Mouse (Mus musculus) limb, embryonic 14.5 days (tissue): ENCODE measurements around the gene Stx6. TPM values are rescaled to one million over a fixed set of nuclear protein-coding genes. Genes with fewer than 3 reads are reported as not detected.

Experiments
- ATAC-seq: fragments of 200-750 bp; cut with Nextera tagmentation; 2 replicates; pipeline ENCODE4 v1.8.0; 2017; ENCODE audit warnings: low read depth, moderate number of reproducible peaks, moderate TSS enrichment; ENCODE audit not compliant: low FRiP score
- DNase-seq: peaks from one replicate; pipeline ENCODE4 v3.0.0-alpha.2; 2015; ENCODE audit warnings: low spot score
- H3K27ac ChIP-seq: fragments of 300-500 bp; sonication (generic); replicated peaks from 2 replicates; pipeline ENCODE4 v1.5.1; 2014; ENCODE audit warnings: low read depth, mild to moderate bottlenecking, low read length, moderate library complexity, mixed read lengths
- H3K27me3 ChIP-seq: fragments of 300-500 bp; sonication (generic); 2 replicates; pipeline ENCODE4 v1.6.1; 2014; ENCODE audit warnings: low read length, mixed read lengths; ENCODE audit not compliant: control insufficient read depth, insufficient read depth
- H3K36me3 ChIP-seq: fragments of 300-500 bp; sonication (generic); 2 replicates; pipeline ENCODE4 v1.6.1; 2014; ENCODE audit warnings: mild to moderate bottlenecking, low read length, moderate library complexity, mixed read lengths; ENCODE audit not compliant: control insufficient read depth, insufficient read depth
- H3K4me1 ChIP-seq: fragments of 300-500 bp; sonication (generic); 2 replicates; pipeline ENCODE4 v1.6.1; 2014; ENCODE audit warnings: antibody characterized with exemption, low read length, mixed read lengths; ENCODE audit not compliant: control insufficient read depth, insufficient read depth
- H3K4me2 ChIP-seq: fragments of 300-500 bp; sonication (generic); replicated peaks from 2 replicates; pipeline ENCODE4 v1.6.1; 2014; ENCODE audit warnings: low read depth, mild to moderate bottlenecking, low read length, moderate library complexity; ENCODE audit not compliant: severe bottlenecking
- H3K4me3 ChIP-seq: fragments of 300-500 bp; sonication (generic); replicated peaks from 2 replicates; pipeline ENCODE4 v1.5.1; 2014; ENCODE audit warnings: low read length
- H3K9ac ChIP-seq: fragments of 300-500 bp; sonication (generic); 2 replicates; pipeline ENCODE4 v1.6.1; 2014; ENCODE audit warnings: mild to moderate bottlenecking, low read depth, low read length, moderate library complexity; ENCODE audit not compliant: severe bottlenecking
- H3K9me3 ChIP-seq: fragments of 300-500 bp; sonication (generic); 2 replicates; pipeline ENCODE4 v1.6.1; 2016; ENCODE audit warnings: low read length; ENCODE audit not compliant: control insufficient read depth
- POLR2A ChIP-seq: fragments of 200-500 bp; IDR thresholded peaks from 2 replicates; pipeline ENCODE4 v1.8.0; 2012; ENCODE audit warnings: inconsistent platforms, mild to moderate bottlenecking, moderate library complexity, borderline replicate concordance; ENCODE audit not compliant: insufficient read depth, insufficient read length; ENCODE audit errors: extremely low read depth
- WGBS: fragments of 180-500 bp; shearing (Covaris S2); extraction: QIAGEN DNeasy Blood & Tissue Kit; methylation state at CpG from one replicate; pipeline ENCODE4 v1.1.7; 2014; 5-methylcytosine and 5-hydroxymethylcytosine counted together
- polyA plus RNA-seq, 2 experiments: library from polyadenylated mRNA; depleted of rRNA in 1 of 2; stranded (reverse) in 1 of 2; unstranded in 1 of 2; fragments of >200 nt; fragmentation: Nextera tagmentation in 1 of 2; extraction: Ambion mirVana in 1 of 2; gene quantifications; 2 replicates each; pipeline versions ENCODE4 v1.2.1 to v1.2.3; 2012 to 2014

The Stx6 gene
- polyA plus RNA-seq, 2 experiments: 80.1 to 89.9 TPM

DNA sequence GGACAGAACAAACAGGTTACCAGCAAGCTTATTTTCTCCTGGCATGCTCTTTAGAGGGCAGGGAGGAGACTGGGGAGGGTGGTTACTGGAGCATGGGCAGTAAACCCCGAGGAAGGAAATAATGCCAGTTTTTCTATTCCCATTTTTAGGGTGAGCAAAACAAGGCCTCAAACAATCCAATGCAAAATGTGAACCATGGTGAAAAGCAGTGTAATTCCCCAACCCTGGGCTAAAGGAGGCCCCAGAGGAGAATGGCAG is 83.9 kb downstream of the Stx6 start:
- Histone ChIP-seq H3K4me3 (no peak overlapping the region), H3K27me3 (no peaks in the 10 kb centered on the region), H3K9me3 (no peaks in the 10 kb centered on the region), H3K4me1 (peaks cover 16% of the 10 kb centered on the region), H3K27ac (no peak overlapping the region), H3K4me2 (no peak overlapping the region), H3K36me3 (peaks cover 35% of the 10 kb centered on the region), H3K9ac (no peak overlapping the region)
- ATAC-seq (no peak), DNase-seq (no peak)
- WGBS: 86% methylated on average over 1 of the region's 1 CpGs
- TF ChIP-seq POLR2A: no peak

DNA sequence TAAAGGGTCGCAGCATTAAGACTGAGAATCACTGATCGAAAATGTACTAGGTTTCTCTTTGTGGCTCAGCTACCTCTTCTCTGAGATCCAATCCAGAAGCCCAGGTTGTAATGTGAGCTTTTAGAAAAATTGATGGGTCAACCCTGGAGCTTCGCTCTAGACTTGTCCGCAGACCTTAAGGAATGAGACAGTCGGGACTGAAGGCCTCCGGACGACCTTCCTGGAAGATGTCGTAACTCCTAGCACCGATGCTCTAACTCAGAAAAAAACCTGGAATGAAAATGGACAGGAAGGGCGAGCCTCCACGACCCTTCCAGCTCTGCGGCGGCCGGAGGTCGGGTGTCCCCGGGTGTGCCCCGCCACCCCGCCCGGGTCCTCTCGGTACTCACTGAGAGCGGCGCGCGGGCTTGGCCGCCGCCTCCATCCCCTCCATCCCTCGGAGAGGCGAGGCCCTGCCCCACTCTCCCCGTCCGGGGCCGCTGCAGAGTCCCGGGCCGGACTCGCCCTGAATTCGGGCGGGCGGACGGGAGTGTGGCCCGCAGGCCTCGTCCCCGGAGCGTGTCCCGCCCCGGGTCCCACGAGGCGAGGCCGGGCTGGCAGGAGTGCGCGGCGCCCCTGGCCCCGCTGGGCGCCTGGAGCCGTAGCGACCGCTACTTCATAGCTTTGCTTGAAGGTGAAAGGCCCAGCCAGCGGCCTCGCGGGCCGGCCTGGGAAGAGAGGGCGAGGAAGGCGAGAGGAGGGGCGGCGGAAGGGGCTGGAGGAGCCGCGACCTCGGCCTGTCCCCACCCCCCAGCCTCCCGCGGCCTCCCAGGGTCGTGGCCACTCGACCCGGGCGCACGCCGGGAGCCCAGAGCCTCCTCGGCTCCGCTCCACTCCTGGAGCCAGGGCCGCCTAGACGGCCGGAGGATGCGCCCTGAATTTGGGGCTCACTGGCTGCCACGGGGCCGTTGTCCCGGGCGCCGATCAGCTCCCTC is 85.6 kb downstream of the Stx6 start, which contains the start of gene BC034090:
BC034090 (minus strand) TSS at position 648 of the 974 bp plus-strand sequence.
- H3K27me3 ChIP-seq: no peaks in the 10 kb centered on the region
- WGBS: 2% methylated on average over 60 of the region's 85 CpGs
- no peaks in the 10 kb centered on the region for H3K9me3 ChIP-seq
- peaks cover 25% of the 10 kb centered on the region for H3K36me3 ChIP-seq
- DNase-seq: peak; percentile 52
- peak within 1 kb of the TSS; percentile 71 for H3K4me3 ChIP-seq
- peak within 1 kb of the TSS; percentile 72 for H3K4me2 ChIP-seq
- H3K4me1 ChIP-seq: peaks cover 10% of the 10 kb centered on the region
- TF ChIP-seq POLR2A: peak; percentile 77; the same call in 1 of the 2 replicates
- H3K9ac ChIP-seq: peak within 1 kb of the TSS; percentile 98
- ATAC-seq: peak; percentile 86
- peak within 1 kb of the TSS; percentile 89 for H3K27ac ChIP-seq

DNA sequence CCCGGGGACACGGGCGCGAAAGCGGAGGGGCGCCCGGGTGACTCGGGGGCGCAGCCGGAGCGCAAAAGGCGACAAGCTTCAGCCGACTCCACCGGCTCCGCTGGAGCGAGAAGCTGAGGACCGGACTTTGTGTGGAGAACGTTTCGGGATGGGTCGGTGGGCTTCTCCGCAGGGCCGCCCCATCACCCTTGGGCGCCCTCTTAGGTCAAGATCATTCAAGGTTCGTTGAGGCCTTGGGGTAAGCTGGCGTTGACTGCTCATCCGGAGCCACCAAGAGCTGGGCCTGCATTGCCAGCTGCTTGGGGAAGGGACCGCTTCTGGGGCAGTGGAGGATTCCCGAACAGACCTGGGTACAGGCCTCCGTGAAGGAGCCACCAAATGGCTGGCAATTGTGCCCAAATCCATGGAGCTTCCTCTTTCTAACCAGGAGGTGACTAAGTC is 86.3 kb downstream of the Stx6 start:
- WGBS: 5% methylated on average over 22 of the region's 29 CpGs
- Histone ChIP-seq H3K4me2 (peak overlapping the region; percentile 72), H3K36me3 (peaks cover 23% of the 10 kb centered on the region), H3K27ac (peak overlapping the region; percentile 89), H3K9me3 (no peaks in the 10 kb centered on the region), H3K4me3 (peak overlapping the region; percentile 71), H3K27me3 (no peaks in the 10 kb centered on the region), H3K4me1 (peaks cover 10% of the 10 kb centered on the region), H3K9ac (peak overlapping the region; percentile 98)
- DNase-seq (no peak), ATAC-seq (peak; percentile 24; the same call in 1 of the 2 replicates)
- 0 out of 2 replicates have a peak, but pooled peaks have one; percentile 10 for TF ChIP-seq POLR2A

DNA sequence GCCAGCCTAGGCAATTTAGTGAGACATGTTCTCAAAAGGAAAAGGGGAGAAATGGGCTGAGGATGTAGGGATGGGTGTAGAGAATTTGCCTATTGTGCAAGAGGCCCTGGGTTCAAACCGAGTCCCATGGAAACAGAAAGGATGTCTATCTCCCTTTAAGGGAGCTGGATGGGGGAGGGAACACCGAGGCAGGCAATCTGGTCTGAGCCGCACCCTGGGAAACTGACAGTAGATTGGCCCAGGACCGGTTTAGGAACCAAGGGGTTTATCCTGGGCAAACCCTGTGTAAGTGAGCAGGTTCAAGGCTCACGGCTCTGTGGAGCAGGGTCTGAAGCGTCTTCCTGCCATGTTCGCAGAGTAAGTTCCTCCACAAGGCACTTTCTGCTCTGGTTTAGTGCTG is 87.0 kb downstream of the Stx6 start:
- Histone ChIP-seq H3K4me1 (peaks cover 10% of the 10 kb centered on the region), H3K27me3 (no peaks in the 10 kb centered on the region), H3K9me3 (no peaks in the 10 kb centered on the region), H3K4me2 (peak overlapping the region; percentile 72), H3K27ac (no peak overlapping the region), H3K9ac (peak overlapping the region; percentile 98), H3K36me3 (peaks cover 17% of the 10 kb centered on the region), H3K4me3 (peak overlapping the region; percentile 71)
- no peak for TF ChIP-seq POLR2A
- no peak for DNase-seq
- WGBS: 58% methylated on average over 7 of the region's 7 CpGs
- ATAC-seq: no peak

DNA sequence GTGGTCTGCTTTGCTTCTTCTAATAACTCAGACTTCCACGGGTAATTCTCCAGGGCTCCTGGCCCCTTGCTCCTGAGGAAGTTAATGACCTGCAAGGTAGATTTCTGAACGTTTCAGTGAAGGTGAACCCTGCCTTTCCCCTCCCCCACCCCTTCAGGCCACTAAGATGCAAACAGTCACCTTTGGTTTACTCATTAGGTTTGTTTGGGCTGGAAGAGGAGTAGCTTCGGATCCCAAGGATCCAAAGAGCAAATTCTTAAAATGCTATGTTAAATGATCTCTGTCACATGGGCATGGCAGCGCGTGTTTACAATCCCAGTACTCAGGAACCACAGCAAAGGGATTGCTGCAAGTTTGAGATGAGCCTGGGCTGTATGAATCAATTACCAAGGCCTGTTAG is 88.9 kb downstream of the Stx6 start:
- TF ChIP-seq POLR2A: no peak
- H3K4me3 ChIP-seq: no peak overlapping the region

More for the DNA sequence above, 88.9 kb downstream of the Stx6 start:
- H3K4me1 ChIP-seq: peaks cover 10% of the 10 kb centered on the region
- H3K27me3 ChIP-seq: no peaks in the 10 kb centered on the region
- H3K4me2 ChIP-seq: no peak overlapping the region
- 28% methylated on average over 5 of the region's 5 CpGs for WGBS
- no peak overlapping the region for H3K9ac ChIP-seq
- DNase-seq (no peak), ATAC-seq (no peak)
- no peaks in the 10 kb centered on the region for H3K9me3 ChIP-seq
- H3K27ac ChIP-seq: no peak overlapping the region
- H3K36me3 ChIP-seq: no peaks in the 10 kb centered on the region
